Mouse (Mus musculus) midbrain, embryonic 14.5 days (tissue): ENCODE data around the gene Icam5. TPM values are rescaled to one million over a fixed set of nuclear protein-coding genes. Genes with fewer than 3 reads are reported as not detected.
A peak's percentile ranks its signal among the peaks of the same experiment; 100 is the strongest.
"Not testable (repeated sequence)": the region's sequence is repeated elsewhere in the genome, so short reads cannot be mapped to it uniquely, and the experiment has no call there.

Experiments used
- ATAC-seq: fragments of 200-750 bp; cut with Nextera tagmentation; 2 replicates; pipeline ENCODE4 v1.8.0; 2017; ENCODE audit warnings: moderate number of reproducible peaks, moderate library complexity; ENCODE audit not compliant: low FRiP score, low TSS enrichment
- DNase-seq: peaks from one replicate; pipeline ENCODE4 v3.0.0-alpha.2; 2015
- H3K27ac ChIP-seq: fragments of 300-500 bp; sonication (generic); replicated peaks from 2 replicates; pipeline ENCODE4 v1.5.1; 2014; ENCODE audit warnings: mild to moderate bottlenecking, low read depth, low read length, moderate library complexity
- H3K27me3 ChIP-seq: fragments of 300-500 bp; sonication (generic); 2 replicates; pipeline ENCODE4 v1.6.1; 2014; ENCODE audit warnings: low read length, control low read depth, mixed read lengths; ENCODE audit not compliant: control insufficient read depth, insufficient read depth
- H3K36me3 ChIP-seq: fragments of 300-500 bp; sonication (generic); 2 replicates; pipeline ENCODE4 v1.6.1; 2014; ENCODE audit warnings: low read length, control low read depth; ENCODE audit not compliant: control insufficient read depth, insufficient read depth
- H3K4me1 ChIP-seq: fragments of 300-500 bp; sonication (generic); 2 replicates; pipeline ENCODE4 v1.6.1; 2014; ENCODE audit warnings: mild to moderate bottlenecking, antibody characterized with exemption, low read length, control low read depth; ENCODE audit not compliant: control insufficient read depth, insufficient read depth
- H3K4me2 ChIP-seq: fragments of 300-500 bp; sonication (generic); 2 replicates; pipeline ENCODE4 v1.6.1; 2014; ENCODE audit warnings: mild to moderate bottlenecking, low read length, moderate library complexity
- H3K4me3 ChIP-seq: fragments of 300-500 bp; sonication (generic); replicated peaks from 2 replicates; pipeline ENCODE4 v1.5.1; 2014; ENCODE audit warnings: low read depth, low read length
- H3K9ac ChIP-seq: fragments of 300-500 bp; sonication (generic); replicated peaks from 2 replicates; pipeline ENCODE4 v1.6.1; 2014; ENCODE audit warnings: mild to moderate bottlenecking, low read length, moderate library complexity
- H3K9me3 ChIP-seq: fragments of 300-500 bp; sonication (generic); 2 replicates; pipeline ENCODE4 v1.6.1; 2016; ENCODE audit warnings: low read length, control low read depth, mixed read lengths; ENCODE audit not compliant: control insufficient read depth
- WGBS: fragments of 180-500 bp; shearing (Covaris S2); extraction: QIAGEN DNeasy Blood & Tissue Kit; methylation state at CpG from one replicate; pipeline ENCODE4 v1.1.7; 2014; 5-methylcytosine and 5-hydroxymethylcytosine counted together
- polyA plus RNA-seq: library from polyadenylated mRNA; unstranded; fragments of >200 nt; fragmentation: Nextera tagmentation; extraction: Ambion mirVana; gene quantifications from 2 replicates; pipeline ENCODE4 v1.2.1, GENCODE M21; 2014

Icam5 gene
- polyA plus RNA-seq, 1 experiment from 2014 or later: 0.71 TPM

DNA sequence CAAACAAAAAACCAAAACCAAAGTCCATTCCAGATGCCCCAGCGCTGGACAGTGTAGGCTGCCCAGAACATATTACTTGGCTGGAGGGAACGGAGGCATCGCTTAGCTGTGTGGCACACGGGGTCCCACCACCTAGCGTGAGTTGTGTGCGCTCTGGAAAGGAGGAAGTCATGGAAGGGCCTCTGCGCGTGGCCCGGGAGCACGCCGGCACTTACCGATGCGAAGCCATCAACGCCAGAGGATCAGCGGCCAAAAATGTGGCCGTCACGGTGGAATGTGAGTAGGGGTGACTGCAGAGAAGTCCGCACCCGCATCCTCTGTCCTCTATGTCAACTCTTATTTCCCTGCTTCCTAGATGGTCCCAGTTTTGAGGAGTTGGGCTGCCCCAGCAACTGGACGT, 4.3 kb downstream of the Icam5 start:
- H3K36me3 ChIP-seq: no peaks in the 10 kb centered on the region
- ATAC-seq (no peak), DNase-seq (no peak)
- peaks cover 16% of the 10 kb centered on the region for H3K4me1 ChIP-seq
- no peak overlapping the region for H3K27ac ChIP-seq
- H3K9me3 ChIP-seq: no peaks in the 10 kb centered on the region
- H3K4me2 ChIP-seq: peak overlapping the region; percentile 63
- no peak overlapping the region for H3K9ac ChIP-seq
- WGBS: 7% methylated on average over 20 of the region's 20 CpGs
- peak overlapping the region; percentile 44; the same call in 1 of the 2 replicates for H3K4me3 ChIP-seq
- peaks cover 91% of the 10 kb centered on the region for H3K27me3 ChIP-seq

GRCm38 (mm10) chr9:21036666-21037065, 4.8 kb downstream of the Icam5 start:
- H3K9me3 ChIP-seq: no peaks in the 10 kb centered on the region
- WGBS: 2% methylated on average over 22 of the region's 22 CpGs
- H3K4me2 ChIP-seq: peak overlapping the region; percentile 63
- H3K36me3 ChIP-seq: no peaks in the 10 kb centered on the region
- no peak overlapping the region for H3K9ac ChIP-seq
- DNase-seq (peak; percentile 16), ATAC-seq (no peak)
- H3K4me3 ChIP-seq: peak overlapping the region; percentile 44
- H3K4me1 ChIP-seq: peaks cover 12% of the 10 kb centered on the region
- no peak overlapping the region for H3K27ac ChIP-seq
- H3K27me3 ChIP-seq: peaks cover 86% of the 10 kb centered on the region

GRCm38 (mm10) chr9:21037481-21037891, 5.6 kb downstream of the Icam5 start:
- peak overlapping the region; percentile 63 for H3K4me2 ChIP-seq

GRCm38 (mm10) chr9:21039779-21040178, 7.9 kb downstream of the Icam5 start:
- Histone ChIP-seq H3K9me3 (no peaks in the 10 kb centered on the region), H3K4me2 (no peak overlapping the region), H3K4me1 (no peaks in the 10 kb centered on the region; the same call in 1 of the 2 replicates), H3K27ac (no peak overlapping the region), H3K27me3 (peaks cover 55% of the 10 kb centered on the region), H3K9ac (no peak overlapping the region), H3K36me3 (no peaks in the 10 kb centered on the region), H3K4me3 (no peak overlapping the region)
- WGBS: 66% methylated on average over 3 of the region's 3 CpGs
- no peak for ATAC-seq
- no peak for DNase-seq

More at GRCm38 (mm10) chr9:21037481-21037891, 5.6 kb downstream of the Icam5 start:
- WGBS: 2% methylated on average over 31 of the region's 31 CpGs
- H3K4me3 ChIP-seq: peak overlapping the region; percentile 44
- no peaks in the 10 kb centered on the region for H3K9me3 ChIP-seq
- peak; percentile 77 for DNase-seq
- peak; percentile 61 for ATAC-seq
- no peak overlapping the region for H3K27ac ChIP-seq
- H3K27me3 ChIP-seq: peaks cover 78% of the 10 kb centered on the region
- H3K4me1 ChIP-seq: peaks cover 7% of the 10 kb centered on the region
- peak overlapping the region; percentile 62 for H3K9ac ChIP-seq
- H3K36me3 ChIP-seq: no peaks in the 10 kb centered on the region

GRCm38 (mm10) chr9:21041308-21041707, 9.4 kb downstream of the Icam5 start:
- Histone ChIP-seq H3K27me3 (peaks cover 40% of the 10 kb centered on the region), H3K36me3 (no peaks in the 10 kb centered on the region), H3K4me1 (no peaks in the 10 kb centered on the region; the same call in 1 of the 2 replicates), H3K9ac (no peak overlapping the region), H3K4me3 (no peak overlapping the region), H3K27ac (no peak overlapping the region), H3K4me2 (no peak overlapping the region), H3K9me3 (no peaks in the 10 kb centered on the region)
- no peak for DNase-seq
- ATAC-seq: no peak
- WGBS: 43% methylated on average over 4 of the region's 4 CpGs

GRCm38 (mm10) chr9:21043563-21043962, 11.7 kb downstream of the Icam5 start:
- H3K9ac ChIP-seq: no peak overlapping the region
- ATAC-seq (no peak), DNase-seq (no peak)
- H3K4me1 ChIP-seq: no peaks in the 10 kb centered on the region
- H3K27ac ChIP-seq: no peak overlapping the region
- no peaks in the 10 kb centered on the region for H3K36me3 ChIP-seq
- H3K9me3 ChIP-seq: no peaks in the 10 kb centered on the region
- WGBS: 82% methylated on average over 4 of the region's 4 CpGs
- peaks cover 18% of the 10 kb centered on the region for H3K27me3 ChIP-seq
- no peak overlapping the region for H3K4me2 ChIP-seq
- H3K4me3 ChIP-seq: no peak overlapping the region

DNA sequence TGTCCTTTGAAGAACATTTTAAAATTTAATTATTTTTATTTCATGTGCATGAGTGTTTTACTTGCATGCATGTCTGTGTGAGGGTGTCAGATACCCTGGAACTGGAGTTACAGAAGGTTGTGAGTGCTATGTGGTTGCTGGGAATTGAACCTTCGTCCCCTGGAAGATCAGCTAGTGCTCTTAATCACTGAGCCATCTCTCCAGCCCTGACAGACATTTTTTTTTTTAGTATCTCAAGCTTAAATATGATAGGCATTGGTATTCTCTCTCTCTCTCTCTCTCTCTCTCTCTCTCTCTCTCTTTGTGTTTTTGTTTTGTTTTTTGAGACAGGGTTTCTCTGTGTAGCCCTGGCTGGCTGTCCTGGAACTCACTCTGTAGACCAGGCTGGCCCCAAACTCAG, 12.9 kb downstream of the Icam5 start:
- 53% methylated on average over 1 of the region's 1 CpGs for WGBS
- H3K4me3 ChIP-seq, H3K9me3 ChIP-seq, H3K9ac ChIP-seq, ATAC-seq, H3K27ac ChIP-seq, DNase-seq, H3K4me2 ChIP-seq, H3K36me3 ChIP-seq, H3K27me3 ChIP-seq, H3K4me1 ChIP-seq: not testable (repeated sequence)

GRCm38 (mm10) chr9:21045235-21045634, 13.4 kb downstream of the Icam5 start:
- no peak for ATAC-seq
- H3K4me3 ChIP-seq: no peak overlapping the region
- H3K4me1 ChIP-seq: no peaks in the 10 kb centered on the region
- no peaks in the 10 kb centered on the region for H3K9me3 ChIP-seq
- H3K9ac ChIP-seq: no peak overlapping the region
- H3K27ac ChIP-seq: no peak overlapping the region
- WGBS: 80% methylated on average over 3 of the region's 3 CpGs
- peaks cover 2% of the 10 kb centered on the region; the same call in 1 of the 2 replicates for H3K27me3 ChIP-seq
- no peak overlapping the region for H3K4me2 ChIP-seq
- no peaks in the 10 kb centered on the region for H3K36me3 ChIP-seq
- no peak for DNase-seq

GRCm38 (mm10) chr9:21051578-21051977, 19.7 kb downstream of the Icam5 start:
- DNase-seq: no peak
- H3K4me1 ChIP-seq: no peaks in the 10 kb centered on the region
- no peak overlapping the region for H3K4me2 ChIP-seq
- no peak overlapping the region for H3K4me3 ChIP-seq
- no peak overlapping the region for H3K27ac ChIP-seq
- H3K36me3 ChIP-seq: no peaks in the 10 kb centered on the region
- ATAC-seq: no peak
- no peak overlapping the region for H3K9ac ChIP-seq
- 70% methylated on average over 10 of the region's 10 CpGs for WGBS
- no peaks in the 10 kb centered on the region for H3K27me3 ChIP-seq
- no peaks in the 10 kb centered on the region for H3K9me3 ChIP-seq
